In genomic region chr9:34203624-34204365, GRCm38 (mm10) we compare ENCODE assay signal across 11 mouse cellular contexts.
DNase-seq lines count a peak whose midpoint lies in the region; ATAC-seq and TF ChIP-seq lines count a peak whose summit lies in the region.
"Had no signal": no experiment of that assay in that cellular context is flagged by ENCODE, and none has a peak within 500 bp of the region (broad histone marks: within the 10 kb centered on the region; RNA-seq: fewer than 3 reads in every experiment).

No protein-coding gene starts in this region.

- H3K4me1 ChIP-seq in lung, postnatal 0 days (ENCODE audit: insufficient read depth, low read depth, low read length) = no peaks in the 10 kb centered on the region
- peaks cover 27% of the 10 kb centered on the region for H3K4me1 ChIP-seq in forebrain, embryonic 13.5 days
- peaks cover 24% of the 10 kb centered on the region for H3K4me1 ChIP-seq in midbrain, embryonic 11.5 days (ENCODE audit: control insufficient read depth, insufficient read depth, low read length)
- H3K4me1 ChIP-seq in stomach, postnatal 0 days (replicated peaks; ENCODE audit: control insufficient read depth, insufficient read depth) = no peaks in the 10 kb centered on the region
- H3K4me1 ChIP-seq in heart, embryonic 10.5 days = peaks cover 7% of the 10 kb centered on the region

- H3K27me3 ChIP-seq in lung, postnatal 0 days (replicated peaks; ENCODE audit: insufficient read depth, low read length) = no peaks in the 10 kb centered on the region
- peaks cover 8% of the 10 kb centered on the region; the same call in 1 of the 2 replicates for H3K27me3 ChIP-seq in forebrain, embryonic 13.5 days
- H3K27me3 ChIP-seq in midbrain, embryonic 11.5 days (ENCODE audit: control insufficient read depth, insufficient read depth, low read length) = no peaks in the 10 kb centered on the region
- no peaks in the 10 kb centered on the region for H3K27me3 ChIP-seq in stomach, postnatal 0 days (ENCODE audit: control insufficient read depth, insufficient read depth, low read length)
- H3K27me3 ChIP-seq in heart, embryonic 10.5 days (ENCODE audit: insufficient read depth, poor library complexity, severe bottlenecking) = no peaks in the 10 kb centered on the region; the same call in 1 of the 2 replicates
- H3K27me3 ChIP-seq: limb, embryonic 12.5 days; lung, embryonic 15.5 days had no signal

- H3K27ac ChIP-seq in lung, postnatal 0 days (ENCODE audit: low read length) = no peak overlapping the region
- 0 out of 2 replicates have a peak overlapping the region, but pooled peaks have one; percentile 27 for H3K27ac ChIP-seq in forebrain, embryonic 13.5 days
- H3K27ac ChIP-seq in midbrain, embryonic 11.5 days (ENCODE audit: low read depth, low read length) = no peak overlapping the region
- no peak overlapping the region for H3K27ac ChIP-seq in stomach, postnatal 0 days (replicated peaks)
- no peak overlapping the region for H3K27ac ChIP-seq in heart, embryonic 10.5 days
- H3K27ac ChIP-seq: limb, embryonic 12.5 days; lung, embryonic 15.5 days had no signal

- DNase-seq in lung, postnatal 0 days (ENCODE audit: low spot score) = no peak
- no peak for DNase-seq in lung, postnatal 10 days
- DNase-seq in midbrain, embryonic 11.5 days (ENCODE audit: low spot score, missing footprints) = peak; percentile 88
- no peak for DNase-seq in stomach, postnatal 0 days (ENCODE audit: low spot score)
- DNase-seq in urinary bladder, postnatal 36 days (ENCODE audit: low spot score in 2 of 2) = no peak
- DNase-seq in heart, embryonic 10.5 days (ENCODE audit: low spot score) = no peak

- TF ChIP-seq EP300 in lung, postnatal 0 days (IDR thresholded peaks at IDR 0.05) = no peak
- TF ChIP-seq EP300 in stomach, postnatal 0 days (optimal IDR thresholded peaks at IDR 0.05) = no peak

- no peaks in the 10 kb centered on the region for H3K36me3 ChIP-seq in lung, postnatal 0 days (ENCODE audit: insufficient read depth, low read length)
- H3K36me3 ChIP-seq in forebrain, embryonic 13.5 days (ENCODE audit: poor library complexity, severe bottlenecking) = no peaks in the 10 kb centered on the region
- H3K36me3 ChIP-seq in midbrain, embryonic 11.5 days (ENCODE audit: control insufficient read depth, insufficient read depth, low read length) = no peaks in the 10 kb centered on the region
- H3K36me3 ChIP-seq in stomach, postnatal 0 days (ENCODE audit: control insufficient read depth, insufficient read depth, low read length) = no peaks in the 10 kb centered on the region
- H3K36me3 ChIP-seq in heart, embryonic 10.5 days = no peaks in the 10 kb centered on the region
- H3K36me3 ChIP-seq: limb, embryonic 12.5 days; lung, embryonic 15.5 days had no signal

- ATAC-seq in lung, postnatal 0 days = no peak
- peak; percentile 62; the same call in 1 of the 2 replicates for ATAC-seq in forebrain, embryonic 13.5 days
- ATAC-seq in midbrain, embryonic 11.5 days (ENCODE audit: low FRiP score) = no peak; the same call in 1 of the 2 replicates
- no peak for ATAC-seq in stomach, postnatal 0 days (ENCODE audit: low FRiP score, low TSS enrichment)
- ATAC-seq: activated CD4-positive, CD25-positive, alpha-beta regulatory T cell, adult 4 months had no signal

- H3K4me3 ChIP-seq in lung, postnatal 0 days (ENCODE audit: low read depth, low read length) = no peak overlapping the region
- no peak overlapping the region for H3K4me3 ChIP-seq in forebrain, embryonic 13.5 days
- no peak overlapping the region for H3K4me3 ChIP-seq in midbrain, embryonic 11.5 days (ENCODE audit: low read depth, low read length)
- no peak overlapping the region for H3K4me3 ChIP-seq in stomach, postnatal 0 days (ENCODE audit: low read depth, low read length)
- no peak overlapping the region for H3K4me3 ChIP-seq in heart, embryonic 10.5 days
- H3K4me3 ChIP-seq: limb, embryonic 12.5 days; lung, embryonic 15.5 days; myocyte had no signal

- WGBS in lung, postnatal 0 days = 28% methylated on average over 7 of the region's 7 CpGs
- WGBS in forebrain, embryonic 13.5 days = 5% methylated on average over 7 of the region's 7 CpGs
- WGBS in midbrain, embryonic 11.5 days = 11% methylated on average over 7 of the region's 7 CpGs
- WGBS in stomach, postnatal 0 days = 37% methylated on average over 7 of the region's 7 CpGs
- 37% methylated on average over 7 of the region's 7 CpGs for WGBS in heart, embryonic 10.5 days

- no peak overlapping the region for H3K4me2 ChIP-seq in lung, postnatal 0 days (replicated peaks; ENCODE audit: low read depth, low read length)
- H3K4me2 ChIP-seq in forebrain, embryonic 13.5 days = no peak overlapping the region
- H3K4me2 ChIP-seq in midbrain, embryonic 11.5 days = no peak overlapping the region
- H3K4me2 ChIP-seq in stomach, postnatal 0 days (replicated peaks; ENCODE audit: low read depth) = no peak overlapping the region
- H3K4me2 ChIP-seq: lung, embryonic 15.5 days had no signal

- no peak overlapping the region for H3K9ac ChIP-seq in lung, postnatal 0 days (replicated peaks; ENCODE audit: low read depth)
- H3K9ac ChIP-seq in forebrain, embryonic 13.5 days = no peak overlapping the region
- H3K9ac ChIP-seq in midbrain, embryonic 11.5 days (ENCODE audit: low read length) = no peak overlapping the region
- no peak overlapping the region for H3K9ac ChIP-seq in stomach, postnatal 0 days (ENCODE audit: low read length)
- H3K9ac ChIP-seq: limb, embryonic 12.5 days; lung, embryonic 15.5 days had no signal

- no peaks in the 10 kb centered on the region for H3K9me3 ChIP-seq in lung, postnatal 0 days (ENCODE audit: low read length)
- no peaks in the 10 kb centered on the region for H3K9me3 ChIP-seq in forebrain, embryonic 13.5 days (replicated peaks)
- no peaks in the 10 kb centered on the region for H3K9me3 ChIP-seq in midbrain, embryonic 11.5 days (ENCODE audit: control insufficient read depth, low read length)
- no peaks in the 10 kb centered on the region for H3K9me3 ChIP-seq in stomach, postnatal 0 days (ENCODE audit: control insufficient read depth, low read length)
- H3K9me3 ChIP-seq in heart, embryonic 10.5 days = no peaks in the 10 kb centered on the region
- H3K9me3 ChIP-seq: limb, embryonic 12.5 days; lung, embryonic 15.5 days had no signal

- TF ChIP-seq CTCF in lung, postnatal 0 days (IDR thresholded peaks at IDR 0.05) = peak; percentile 13; the same call in 1 of the 2 replicates
- peak; percentile 21; the same call in 1 of the 2 replicates for TF ChIP-seq CTCF in stomach, postnatal 0 days (IDR thresholded peaks at IDR 0.05; ENCODE audit: low read depth)
